Mouse (Mus musculus): ENCODE results near the gene Adgrb3. TPM values are rescaled to one million over a fixed set of nuclear protein-coding genes. Genes with fewer than 3 reads are reported as not detected.

The Adgrb3 gene
- 0.14 TPM for polyA plus RNA-seq (2017; shearing (Covaris generic))

GRCm38 (mm10) chr1:25828971-25829920 lies at the start of gene Adgrb3:
TSS of gene Adgrb3 (minus strand) at chr1:25829707.

